In genomic region chr5:30959966-30960501, GRCm38 (mm10) we compare ENCODE assay signal across 7 mouse cellular contexts. TPM values are rescaled to one million over a fixed set of nuclear protein-coding genes. Genes with fewer than 3 reads are reported as not detected.
DNase-seq lines count a peak whose midpoint lies in the region; ATAC-seq and TF ChIP-seq lines count a peak whose summit lies in the region.

Gene Preb (minus strand): TSS chr5:30960361.

- H3K36me3 ChIP-seq in intestine, postnatal 0 days (ENCODE audit: control insufficient read depth, insufficient read depth) = peaks cover 25% of the 10 kb centered on the region
- peaks cover 27% of the 10 kb centered on the region for H3K36me3 ChIP-seq in midbrain, embryonic 12.5 days
- H3K36me3 ChIP-seq in small intestine, adult 2 months (ENCODE audit: control insufficient read depth, insufficient read depth, low read length) = peaks cover 24% of the 10 kb centered on the region

- peak; percentile 92 for TF ChIP-seq POLR2A in small intestine, adult 2 months (IDR thresholded peaks at IDR 0.05; ENCODE audit: low read depth, low read length)

- H3K27ac ChIP-seq in intestine, postnatal 0 days (ENCODE audit: low read depth, low read length) = peak within 1 kb of the TSS; percentile 91
- peak within 1 kb of the TSS; percentile 82 for H3K27ac ChIP-seq in midbrain, embryonic 12.5 days (replicated peaks)
- peak within 1 kb of the TSS; percentile 86 for H3K27ac ChIP-seq in small intestine, adult 2 months (ENCODE audit: insufficient read depth, low read depth, low read length)

- WGBS in intestine, postnatal 0 days = under 1% methylated on average over 56 of the region's 56 CpGs
- under 1% methylated on average over 56 of the region's 56 CpGs for WGBS in midbrain, embryonic 12.5 days
- under 1% methylated on average over 56 of the region's 56 CpGs for WGBS in small intestine, adult 2 months

- DNase-seq in adrenal gland, adult 8-10 months = peak; percentile 98
- peak; percentile 97 for DNase-seq in embryo, embryonic 9.5 days (ENCODE audit: extremely low spot score)
- no peak for DNase-seq in gonadal fat pad, adult 2 months (ENCODE audit: low read depth)
- peak; percentile 99 for DNase-seq in left cerebral cortex, postnatal 4 days

- H3K4me2 ChIP-seq in intestine, postnatal 0 days (replicated peaks; ENCODE audit: low read depth) = peak within 1 kb of the TSS; percentile 69
- H3K4me2 ChIP-seq in midbrain, embryonic 12.5 days (replicated peaks) = peak within 1 kb of the TSS; percentile 92

- ATAC-seq in intestine, postnatal 0 days = peak; percentile 82
- peak; percentile 94 for ATAC-seq in midbrain, embryonic 12.5 days (ENCODE audit: low FRiP score, low read depth)

- intact Hi-C loops in left cerebral cortex, postnatal 4 days (cut with DNase I) = no loop called here

- no peaks in the 10 kb centered on the region for H3K9me3 ChIP-seq in intestine, postnatal 0 days (ENCODE audit: control insufficient read depth)
- no peaks in the 10 kb centered on the region for H3K9me3 ChIP-seq in midbrain, embryonic 12.5 days

- peaks cover 3% of the 10 kb centered on the region; the same call in 1 of the 2 replicates for H3K4me1 ChIP-seq in intestine, postnatal 0 days (replicated peaks; ENCODE audit: control insufficient read depth, insufficient read depth, low read length)
- H3K4me1 ChIP-seq in midbrain, embryonic 12.5 days = peaks cover 22% of the 10 kb centered on the region
- H3K4me1 ChIP-seq in small intestine, adult 2 months (ENCODE audit: control insufficient read depth, insufficient read depth, insufficient read length, low read length) = peaks cover 10% of the 10 kb centered on the region

- peak within 1 kb of the TSS; percentile 89 for H3K9ac ChIP-seq in intestine, postnatal 0 days (ENCODE audit: low read depth, low read length)
- peak within 1 kb of the TSS; percentile 86 for H3K9ac ChIP-seq in midbrain, embryonic 12.5 days (replicated peaks)

- peak within 1 kb of the TSS; percentile 84 for H3K4me3 ChIP-seq in intestine, postnatal 0 days (ENCODE audit: low read depth, low read length)
- H3K4me3 ChIP-seq in midbrain, embryonic 12.5 days = peak within 1 kb of the TSS; percentile 79
- peak within 1 kb of the TSS; percentile 92 for H3K4me3 ChIP-seq in small intestine, adult 2 months (ENCODE audit: low read depth, low read length)

- TF ChIP-seq CTCF in intestine, postnatal 0 days (IDR thresholded peaks at IDR 0.05; ENCODE audit: low read depth) = peak; percentile 35; the same call in 1 of the 2 replicates
- no peak for TF ChIP-seq CTCF in small intestine, adult 2 months (IDR thresholded peaks at IDR 0.05; ENCODE audit: extremely low read depth, insufficient read length, insufficient replicate concordance, low read depth, low read length)

- no peaks in the 10 kb centered on the region for H3K27me3 ChIP-seq in intestine, postnatal 0 days (replicated peaks; ENCODE audit: control insufficient read depth, insufficient read depth, low read length)
- peaks cover 8% of the 10 kb centered on the region for H3K27me3 ChIP-seq in midbrain, embryonic 12.5 days
- H3K27me3 ChIP-seq in small intestine, adult 2 months (ENCODE audit: control insufficient read depth, insufficient read depth, low read length) = no peaks in the 10 kb centered on the region

RNA-seq across cellular contexts. Expression of gene Preb, which starts in this region (rescaled TPM):
- total RNA-seq in adrenal gland, adult 8-10 months (2022) = 100 to 1,000 TPM; 129 to 211 (median 186) TPM
- polyA plus RNA-seq in gonadal fat pad, adult 2 months (2012; rRNA removed) = 335 and 336 TPM in 2 replicates
- 150 and 161 TPM in 2 replicates for polyA plus RNA-seq in intestine, postnatal 0 days (2015; fragmentation: Nextera tagmentation; extraction: Ambion mirVana)
- 100 to 1,000 TPM; 114 to 116 TPM for total RNA-seq in left cerebral cortex, postnatal 4 days (2021)
- polyA plus RNA-seq in midbrain, embryonic 12.5 days (2016; fragmentation: Nextera tagmentation; extraction: Ambion mirVana) = 121 and 131 TPM in 2 replicates
- polyA plus RNA-seq in small intestine, adult 2 months (2012; rRNA removed) = 249 and 335 TPM in 2 replicates
